Mouse (Mus musculus): Measurements from ENCODE around the gene Npl. TPM values are rescaled to one million over a fixed set of nuclear protein-coding genes. Genes with fewer than 3 reads are reported as not detected.

Npl gene
- polyA plus RNA-seq, 1 experiment from 2014 or later = 13.4 TPM

- WGBS = 89% methylated on average over 4 of the region's 4 CpGs
- ATAC-seq (ENCODE audit: low FRiP score, low TSS enrichment) = no peak
These were observed 33.3 kb upstream of the Npl start for GRCm38 (mm10) chr1:153583189-153583588.

GRCm38 (mm10) chr1:153574730-153575129 is 24.9 kb upstream of the Npl start:
- Histone ChIP-seq H3K27me3 (ENCODE audit: control insufficient read depth, insufficient read depth, low read length) (no peaks in the 10 kb centered on the region), H3K4me2 (ENCODE audit: low read length) (no peak overlapping the region), H3K9me3 (ENCODE audit: control insufficient read depth, low read length) (no peaks in the 10 kb centered on the region), H3K4me3 (replicated peaks; ENCODE audit: low read depth, low read length) (no peak overlapping the region), H3K4me1 (ENCODE audit: control insufficient read depth, insufficient read depth, low read length) (no peaks in the 10 kb centered on the region), H3K9ac (replicated peaks; ENCODE audit: low read length) (no peak overlapping the region), H3K36me3 (ENCODE audit: control insufficient read depth, insufficient read depth, low read length) (no peaks in the 10 kb centered on the region), H3K27ac (replicated peaks; ENCODE audit: low read depth, low read length) (no peak overlapping the region)
- DNase-seq (no peak), ATAC-seq (ENCODE audit: low FRiP score, low TSS enrichment) (no peak)
- WGBS = 65% methylated on average over 3 of the region's 3 CpGs

More at GRCm38 (mm10) chr1:153583189-153583588, 33.3 kb upstream of the Npl start:
- H3K9me3 ChIP-seq (ENCODE audit: control insufficient read depth, low read length) = no peaks in the 10 kb centered on the region
- DNase-seq = no peak
- no peak overlapping the region for H3K9ac ChIP-seq (replicated peaks; ENCODE audit: low read length)
- no peak overlapping the region for H3K4me3 ChIP-seq (replicated peaks; ENCODE audit: low read depth, low read length)
- no peak overlapping the region for H3K27ac ChIP-seq (replicated peaks; ENCODE audit: low read depth, low read length)
- H3K4me2 ChIP-seq (ENCODE audit: low read length) = no peak overlapping the region
- no peaks in the 10 kb centered on the region for H3K36me3 ChIP-seq (ENCODE audit: control insufficient read depth, insufficient read depth, low read length)
- no peaks in the 10 kb centered on the region for H3K27me3 ChIP-seq (ENCODE audit: control insufficient read depth, insufficient read depth, low read length)
- H3K4me1 ChIP-seq (ENCODE audit: control insufficient read depth, insufficient read depth, low read length) = no peaks in the 10 kb centered on the region

DNA sequence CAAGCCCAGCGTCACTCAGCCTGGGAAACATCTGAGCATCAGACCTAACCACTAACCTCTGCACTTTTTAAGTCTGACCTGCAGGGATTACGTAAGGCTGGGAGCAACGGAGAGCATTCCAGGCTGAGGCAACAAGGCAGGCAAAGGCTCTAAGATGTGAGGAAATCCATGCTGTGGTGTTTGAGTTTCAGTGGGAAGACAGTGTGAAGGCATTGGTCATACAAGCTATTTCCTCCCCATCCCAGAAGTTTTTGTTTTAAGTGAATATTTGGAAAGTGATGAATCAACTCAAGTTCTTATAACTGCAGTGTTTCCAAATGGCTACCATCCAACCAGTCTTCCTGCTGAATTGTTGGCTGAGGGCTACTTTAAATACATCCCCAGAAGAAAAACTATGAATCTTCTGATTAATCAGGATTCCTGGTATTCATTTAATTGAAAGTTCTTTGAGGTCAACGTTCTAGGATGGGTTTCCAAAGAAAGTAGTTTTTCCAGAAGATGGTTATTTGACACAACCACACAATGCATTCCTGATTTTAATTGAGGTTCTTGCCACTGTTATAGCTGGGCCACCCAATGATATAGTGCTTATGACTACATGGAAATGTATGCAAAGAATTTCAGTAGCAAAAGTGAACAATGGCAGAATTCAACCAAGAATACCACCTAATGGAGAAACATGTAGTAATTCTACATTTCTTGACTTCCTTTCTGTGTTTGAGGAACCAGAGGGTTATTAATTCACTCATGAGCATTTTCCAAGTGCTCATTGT is 22.6 kb upstream of the Npl start:
- H3K36me3 ChIP-seq (ENCODE audit: control insufficient read depth, insufficient read depth, low read length) = no peaks in the 10 kb centered on the region
- H3K4me3 ChIP-seq (replicated peaks; ENCODE audit: low read depth, low read length) = no peak overlapping the region
- H3K4me1 ChIP-seq (ENCODE audit: control insufficient read depth, insufficient read depth, low read length) = no peaks in the 10 kb centered on the region
- H3K9ac ChIP-seq (replicated peaks; ENCODE audit: low read length) = no peak overlapping the region
- no peaks in the 10 kb centered on the region for H3K9me3 ChIP-seq (ENCODE audit: control insufficient read depth, low read length)
- ATAC-seq (ENCODE audit: low FRiP score, low TSS enrichment) (no peak), DNase-seq (no peak)
- H3K4me2 ChIP-seq (ENCODE audit: low read length) = no peak overlapping the region
- H3K27ac ChIP-seq (replicated peaks; ENCODE audit: low read depth, low read length) = no peak overlapping the region
- H3K27me3 ChIP-seq (ENCODE audit: control insufficient read depth, insufficient read depth, low read length) = no peaks in the 10 kb centered on the region
- 79% methylated on average over 4 of the region's 4 CpGs for WGBS

- Histone ChIP-seq H3K27ac (replicated peaks; ENCODE audit: low read depth, low read length) (no peak overlapping the region), H3K4me3 (replicated peaks; ENCODE audit: low read depth, low read length) (no peak overlapping the region), H3K36me3 (ENCODE audit: control insufficient read depth, insufficient read depth, low read length) (no peaks in the 10 kb centered on the region), H3K27me3 (ENCODE audit: control insufficient read depth, insufficient read depth, low read length) (no peaks in the 10 kb centered on the region), H3K9me3 (ENCODE audit: control insufficient read depth, low read length) (no peaks in the 10 kb centered on the region), H3K4me2 (ENCODE audit: low read length) (no peak overlapping the region), H3K4me1 (ENCODE audit: control insufficient read depth, insufficient read depth, low read length) (no peaks in the 10 kb centered on the region), H3K9ac (replicated peaks; ENCODE audit: low read length) (no peak overlapping the region)
- WGBS = 88% methylated on average over 8 of the region's 8 CpGs
- DNase-seq (no peak), ATAC-seq (ENCODE audit: low FRiP score, low TSS enrichment) (no peak)
These were observed 15.9 kb upstream of the Npl start for GRCm38 (mm10) chr1:153565701-153566100.

DNA sequence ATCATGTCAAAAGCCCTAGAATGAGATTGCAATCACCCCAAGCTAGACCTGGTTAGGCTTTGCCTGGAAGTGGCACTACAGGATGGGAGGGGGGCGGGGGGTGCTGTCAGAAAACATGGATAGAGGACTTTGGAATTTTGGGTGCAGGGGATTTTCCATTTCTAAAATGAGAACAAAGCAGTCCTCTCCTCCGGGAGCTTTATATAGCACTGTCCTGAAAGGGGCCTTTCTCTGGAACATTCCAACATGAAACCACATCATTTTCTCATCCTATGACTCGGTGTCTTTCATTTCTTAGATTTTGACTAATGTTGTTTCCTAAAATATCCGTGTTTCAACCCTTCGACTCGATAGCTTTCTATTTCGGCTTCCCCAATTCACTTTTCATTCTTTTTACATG is 14.9 kb upstream of the Npl start:
- no peak overlapping the region for H3K4me3 ChIP-seq (replicated peaks; ENCODE audit: low read depth, low read length)
- WGBS = 90% methylated on average over 7 of the region's 7 CpGs
- DNase-seq = no peak

GRCm38 (mm10) chr1:153563675-153564074 is 13.8 kb upstream of the Npl start:
- Histone ChIP-seq H3K36me3 (ENCODE audit: control insufficient read depth, insufficient read depth, low read length) (no peaks in the 10 kb centered on the region), H3K27me3 (ENCODE audit: control insufficient read depth, insufficient read depth, low read length) (no peaks in the 10 kb centered on the region), H3K9me3 (ENCODE audit: control insufficient read depth, low read length) (no peaks in the 10 kb centered on the region), H3K4me3 (replicated peaks; ENCODE audit: low read depth, low read length) (no peak overlapping the region), H3K4me2 (ENCODE audit: low read length) (no peak overlapping the region), H3K27ac (replicated peaks; ENCODE audit: low read depth, low read length) (no peak overlapping the region), H3K4me1 (ENCODE audit: control insufficient read depth, insufficient read depth, low read length) (no peaks in the 10 kb centered on the region), H3K9ac (replicated peaks; ENCODE audit: low read length) (no peak overlapping the region)
- 51% methylated on average over 2 of the region's 2 CpGs for WGBS
- DNase-seq (no peak), ATAC-seq (ENCODE audit: low FRiP score, low TSS enrichment) (no peak)

More for the DNA sequence above, 14.9 kb upstream of the Npl start:
- Histone ChIP-seq H3K4me2 (ENCODE audit: low read length) (no peak overlapping the region), H3K36me3 (ENCODE audit: control insufficient read depth, insufficient read depth, low read length) (no peaks in the 10 kb centered on the region), H3K4me1 (ENCODE audit: control insufficient read depth, insufficient read depth, low read length) (no peaks in the 10 kb centered on the region), H3K27me3 (ENCODE audit: control insufficient read depth, insufficient read depth, low read length) (no peaks in the 10 kb centered on the region), H3K9ac (replicated peaks; ENCODE audit: low read length) (no peak overlapping the region), H3K27ac (replicated peaks; ENCODE audit: low read depth, low read length) (no peak overlapping the region), H3K9me3 (ENCODE audit: control insufficient read depth, low read length) (no peaks in the 10 kb centered on the region)
- no peak for ATAC-seq (ENCODE audit: low FRiP score, low TSS enrichment)

- no peak overlapping the region for H3K4me2 ChIP-seq (ENCODE audit: low read length)
- no peak overlapping the region for H3K27ac ChIP-seq (replicated peaks; ENCODE audit: low read depth, low read length)
- DNase-seq (no peak), ATAC-seq (ENCODE audit: low FRiP score, low TSS enrichment) (no peak)
- no peaks in the 10 kb centered on the region for H3K4me1 ChIP-seq (ENCODE audit: control insufficient read depth, insufficient read depth, low read length)
- no peaks in the 10 kb centered on the region for H3K9me3 ChIP-seq (ENCODE audit: control insufficient read depth, low read length)
- 54% methylated on average over 6 of the region's 6 CpGs for WGBS
- no peaks in the 10 kb centered on the region for H3K27me3 ChIP-seq (ENCODE audit: control insufficient read depth, insufficient read depth, low read length)
- H3K36me3 ChIP-seq (ENCODE audit: control insufficient read depth, insufficient read depth, low read length) = no peaks in the 10 kb centered on the region
- H3K9ac ChIP-seq (replicated peaks; ENCODE audit: low read length) = no peak overlapping the region
- no peak overlapping the region for H3K4me3 ChIP-seq (replicated peaks; ENCODE audit: low read depth, low read length)
These were observed 11.0 kb upstream of the Npl start for GRCm38 (mm10) chr1:153560805-153561204.

DNA sequence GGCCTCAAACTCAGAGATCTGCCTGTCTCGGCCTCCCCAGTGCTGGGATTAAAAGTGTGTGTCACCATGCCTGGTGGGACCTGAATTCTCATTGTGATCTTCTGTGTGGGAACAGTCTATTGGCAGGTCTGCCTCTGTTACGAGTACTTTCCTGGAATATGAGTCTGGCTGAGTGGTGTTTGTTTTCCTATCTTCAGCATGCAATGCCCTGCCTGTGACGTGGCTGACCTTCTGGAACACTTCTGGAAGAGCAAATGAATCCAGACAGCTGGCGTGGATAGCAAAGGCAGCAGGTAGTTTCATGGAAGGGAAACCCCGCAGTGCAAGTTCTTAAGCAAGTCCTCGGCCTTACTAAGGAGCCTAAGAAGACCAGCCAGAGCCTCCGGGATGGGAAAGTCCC is 9.9 kb upstream of the Npl start:
- H3K4me3 ChIP-seq (replicated peaks; ENCODE audit: low read depth, low read length) = no peak overlapping the region
- no peaks in the 10 kb centered on the region for H3K9me3 ChIP-seq (ENCODE audit: control insufficient read depth, low read length)
- no peaks in the 10 kb centered on the region for H3K27me3 ChIP-seq (ENCODE audit: control insufficient read depth, insufficient read depth, low read length)
- 64% methylated on average over 7 of the region's 7 CpGs for WGBS
- no peak overlapping the region for H3K4me2 ChIP-seq (ENCODE audit: low read length)
- ATAC-seq (ENCODE audit: low FRiP score, low TSS enrichment) (no peak), DNase-seq (no peak)
- H3K4me1 ChIP-seq (ENCODE audit: control insufficient read depth, insufficient read depth, low read length) = no peaks in the 10 kb centered on the region
- H3K36me3 ChIP-seq (ENCODE audit: control insufficient read depth, insufficient read depth, low read length) = no peaks in the 10 kb centered on the region
- H3K27ac ChIP-seq (replicated peaks; ENCODE audit: low read depth, low read length) = no peak overlapping the region
- no peak overlapping the region for H3K9ac ChIP-seq (replicated peaks; ENCODE audit: low read length)

DNA sequence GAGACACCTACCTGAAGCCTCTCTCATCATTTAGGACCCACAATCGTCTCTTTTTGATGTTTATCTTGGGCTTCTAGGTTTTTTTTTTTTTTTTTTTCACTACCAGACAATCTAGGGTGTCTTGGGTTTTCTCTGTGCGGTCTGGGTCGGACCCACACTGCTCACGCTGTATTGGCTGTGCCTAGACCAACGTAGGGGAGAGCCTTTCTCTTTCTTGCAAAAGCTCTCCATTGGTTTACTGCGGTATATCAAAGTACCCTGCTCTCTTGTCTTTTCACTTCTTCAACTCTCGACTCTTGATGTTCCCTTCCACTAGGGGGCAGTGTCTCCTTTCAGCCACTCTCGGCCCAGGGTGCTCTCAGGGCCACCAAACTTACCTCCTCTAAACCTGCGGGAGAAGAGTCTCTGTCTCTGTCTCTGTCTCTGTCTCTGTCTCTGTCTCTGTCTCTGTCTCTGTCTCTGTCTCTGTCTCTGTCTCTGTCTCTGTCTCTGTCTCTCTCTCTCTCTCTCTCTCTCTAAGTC is 9.3 kb upstream of the Npl start:
- peak; percentile 82 for DNase-seq

More for the DNA sequence above, 9.3 kb upstream of the Npl start:
- Histone ChIP-seq H3K27me3 (ENCODE audit: control insufficient read depth, insufficient read depth, low read length) (no peaks in the 10 kb centered on the region), H3K27ac (replicated peaks; ENCODE audit: low read depth, low read length) (no peak overlapping the region), H3K9me3 (ENCODE audit: control insufficient read depth, low read length) (no peaks in the 10 kb centered on the region), H3K4me3 (replicated peaks; ENCODE audit: low read depth, low read length) (no peak overlapping the region), H3K9ac (replicated peaks; ENCODE audit: low read length) (no peak overlapping the region), H3K36me3 (ENCODE audit: control insufficient read depth, insufficient read depth, low read length) (no peaks in the 10 kb centered on the region), H3K4me1 (ENCODE audit: control insufficient read depth, insufficient read depth, low read length) (no peaks in the 10 kb centered on the region), H3K4me2 (ENCODE audit: low read length) (no peak overlapping the region)
- no peak for ATAC-seq (ENCODE audit: low FRiP score, low TSS enrichment)
- 20% methylated on average over 9 of the region's 9 CpGs for WGBS

Data from midbrain, embryonic 14.5 days (tissue).